Mouse (Mus musculus) adipocyte (in vitro differentiated cells): ENCODE results near the gene Pgf.

ENCODE experiments used
- DNase-seq: peaks from one replicate; pipeline ENCODE4 v3.0.0-alpha.2; 2016; ENCODE audit warnings: low spot score

Gene Pgf

DNA sequence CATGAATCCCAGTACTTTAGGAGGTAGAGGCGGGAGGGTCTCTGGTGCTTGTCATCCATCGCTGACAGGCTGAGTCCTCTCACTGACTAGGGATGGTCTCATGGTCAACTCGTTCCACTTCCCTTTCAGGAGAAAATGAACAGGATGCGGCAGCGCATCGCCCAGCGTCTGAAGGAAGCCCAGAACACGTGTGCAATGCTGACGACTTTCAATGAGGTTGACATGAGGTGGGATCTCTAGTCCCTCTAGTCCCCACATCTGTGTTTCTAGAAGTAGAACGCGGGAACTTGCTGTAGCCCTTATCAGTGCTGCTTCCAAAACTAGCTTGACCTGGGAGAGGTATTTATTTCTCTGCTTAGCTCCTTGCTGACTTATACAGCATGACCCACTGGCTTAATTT lies 53.9 kb downstream of the Pgf start:
- no peak for DNase-seq

GRCm38 (mm10) chr12:85123108-85123530 lies 54.5 kb downstream of the Pgf start:
- DNase-seq: no peak

- DNase-seq: no peak
These were observed 55.7 kb downstream of the Pgf start for GRCm38 (mm10) chr12:85121806-85122459.
